Mouse (Mus musculus): ENCODE results near the gene Prpsap1. TPM values are rescaled to one million over a fixed set of nuclear protein-coding genes. Genes with fewer than 3 reads are reported as not detected.

The Prpsap1 gene
- polyA plus RNA-seq, 1 experiment: 112 TPM

GRCm38 (mm10) chr11:116424621-116425407, 69.2 kb downstream of the Prpsap1 start:
- Histone ChIP-seq H3K4me3 (ENCODE audit: insufficient read depth, low read length) (no peak overlapping the region), H3K4me1 (ENCODE audit: control insufficient read depth, insufficient read depth, low read length) (no peaks in the 10 kb centered on the region), H3K27ac (ENCODE audit: insufficient read depth, low read length) (no peak overlapping the region)
- TF ChIP-seq POLR2A (IDR thresholded peaks at IDR 0.05; ENCODE audit: low read depth, low read length) (no peak), CTCF (IDR thresholded peaks at IDR 0.05; ENCODE audit: borderline replicate concordance, insufficient read depth, low read length) (no peak)

- Histone ChIP-seq H3K27ac (ENCODE audit: insufficient read depth, low read length) (no peak overlapping the region), H3K4me1 (ENCODE audit: control insufficient read depth, insufficient read depth, low read length) (no peaks in the 10 kb centered on the region), H3K4me3 (ENCODE audit: insufficient read depth, low read length) (no peak overlapping the region)
- TF ChIP-seq POLR2A (IDR thresholded peaks at IDR 0.05; ENCODE audit: low read depth, low read length) (no peak), CTCF (IDR thresholded peaks at IDR 0.05; ENCODE audit: borderline replicate concordance, insufficient read depth, low read length) (no peak)
Observed at GRCm38 (mm10) chr11:116423782-116424620, 70.0 kb downstream of the Prpsap1 start.

GRCm38 (mm10) chr11:116423214-116423613, 70.8 kb downstream of the Prpsap1 start:
- Histone ChIP-seq H3K4me1 (ENCODE audit: control insufficient read depth, insufficient read depth, low read length) (peaks cover 3% of the 10 kb centered on the region; the same call in 1 of the 2 replicates), H3K27ac (ENCODE audit: insufficient read depth, low read length) (no peak overlapping the region), H3K4me3 (ENCODE audit: insufficient read depth, low read length) (no peak overlapping the region)
- no peak for TF ChIP-seq CTCF (IDR thresholded peaks at IDR 0.05; ENCODE audit: borderline replicate concordance, insufficient read depth, low read length)
- no peak for TF ChIP-seq POLR2A (IDR thresholded peaks at IDR 0.05; ENCODE audit: low read depth, low read length)

- H3K27ac ChIP-seq (ENCODE audit: insufficient read depth, low read length): no peak overlapping the region
- H3K4me1 ChIP-seq (ENCODE audit: control insufficient read depth, insufficient read depth, low read length): peaks cover 8% of the 10 kb centered on the region; the same call in 1 of the 2 replicates
- no peak overlapping the region for H3K4me3 ChIP-seq (ENCODE audit: insufficient read depth, low read length)
- TF ChIP-seq POLR2A (IDR thresholded peaks at IDR 0.05; ENCODE audit: low read depth, low read length) (no peak), CTCF (IDR thresholded peaks at IDR 0.05; ENCODE audit: borderline replicate concordance, insufficient read depth, low read length) (no peak)
Observed at GRCm38 (mm10) chr11:116422562-116422961, 71.4 kb downstream of the Prpsap1 start.

GRCm38 (mm10) chr11:116421102-116421501, 72.9 kb downstream of the Prpsap1 start:
- no peak for TF ChIP-seq CTCF (IDR thresholded peaks at IDR 0.05; ENCODE audit: borderline replicate concordance, insufficient read depth, low read length)
- TF ChIP-seq POLR2A (IDR thresholded peaks at IDR 0.05; ENCODE audit: low read depth, low read length): no peak
- H3K4me1 ChIP-seq (ENCODE audit: control insufficient read depth, insufficient read depth, low read length): peaks cover 12% of the 10 kb centered on the region
- no peak overlapping the region for H3K4me3 ChIP-seq (ENCODE audit: insufficient read depth, low read length)
- no peak overlapping the region for H3K27ac ChIP-seq (ENCODE audit: insufficient read depth, low read length)

Other genes with a start within 250 kb of the Prpsap1 start
- 71.1 and 71.4 TPM in 2 replicates for gene Srp68, start 220.0 kb downstream of the Prpsap1 start, polyA plus RNA-seq (2011; ENCODE audit: insufficient read length, low read depth, missing spikeins)
- not detected in 2 replicates for gene Galr2, start 213.3 kb downstream of the Prpsap1 start, polyA plus RNA-seq (2011; ENCODE audit: insufficient read length, low read depth, missing spikeins)
- gene Exoc7, start 187.0 kb downstream of the Prpsap1 start, polyA plus RNA-seq (2011; ENCODE audit: insufficient read length, low read depth, missing spikeins): 54.1 and 60.1 TPM in 2 replicates
- gene Foxj1, start 158.8 kb downstream of the Prpsap1 start, polyA plus RNA-seq (2011; ENCODE audit: insufficient read length, low read depth, missing spikeins): 0.98 TPM in 1 of 2 replicates, not detected in the other
- gene Rnf157, start 81.2 kb downstream of the Prpsap1 start, polyA plus RNA-seq (2011; ENCODE audit: insufficient read length, low read depth, missing spikeins): 18.2 and 23.2 TPM in 2 replicates
- 57.3 and 62.3 TPM in 2 replicates for gene Ubald2, start 60.1 kb downstream of the Prpsap1 start, polyA plus RNA-seq (2011; ENCODE audit: insufficient read length, low read depth, missing spikeins)
- gene Qrich2, start 28.0 kb downstream of the Prpsap1 start, polyA plus RNA-seq (2011; ENCODE audit: insufficient read length, low read depth, missing spikeins): not detected in 2 replicates
- gene Sphk1, start 36.7 kb upstream of the Prpsap1 start, polyA plus RNA-seq (2011; ENCODE audit: insufficient read length, low read depth, missing spikeins): 8.7 and 11.2 TPM in 2 replicates
- 29.8 and 36.3 TPM in 2 replicates for gene Ube2o, start 87.2 kb upstream of the Prpsap1 start, polyA plus RNA-seq (2011; ENCODE audit: insufficient read length, low read depth, missing spikeins)
- gene Aanat, start 92.2 kb upstream of the Prpsap1 start, polyA plus RNA-seq (2011; ENCODE audit: insufficient read length, low read depth, missing spikeins): not detected in 2 replicates
- gene Rhbdf2, start 132.8 kb upstream of the Prpsap1 start, polyA plus RNA-seq (2011; ENCODE audit: insufficient read length, low read depth, missing spikeins): 10.1 and 11.5 TPM in 2 replicates
- not detected in 2 replicates for gene Prcd, start 159.3 kb upstream of the Prpsap1 start, polyA plus RNA-seq (2011; ENCODE audit: insufficient read length, low read depth, missing spikeins)
- gene Cygb, start 160.1 kb upstream of the Prpsap1 start, polyA plus RNA-seq (2011; ENCODE audit: insufficient read length, low read depth, missing spikeins): 0.74 TPM in 1 of 2 replicates, not detected in the other

Data from embryonic fibroblast, embryonic 13.5 days (primary cell).